Mouse (Mus musculus): ENCODE data around the gene Dennd4a. TPM values are rescaled to one million over a fixed set of nuclear protein-coding genes. Genes with fewer than 3 reads are reported as not detected.

Gene Dennd4a
- total and polyA plus RNA-seq, 2 experiments from 2014 or later = 5.2 to 18.5 TPM

GRCm38 (mm10) chr9:64789887-64790400, 21.2 kb upstream of the Dennd4a start:
- ATAC-seq (no peak), DNase-seq (no peak)
- no peak for TF ChIP-seq CTCF (IDR thresholded peaks at IDR 0.05; ENCODE audit: low read depth)
- Histone ChIP-seq H3K9me3 (ENCODE audit: low read length) (no peaks in the 10 kb centered on the region), H3K27me3 (ENCODE audit: insufficient read depth, low read length) (no peaks in the 10 kb centered on the region), H3K4me3 (ENCODE audit: low read depth, low read length) (no peak overlapping the region), H3K4me1 (ENCODE audit: insufficient read depth) (peaks cover 3% of the 10 kb centered on the region; the same call in 1 of the 2 replicates), H3K36me3 (ENCODE audit: insufficient read depth) (no peaks in the 10 kb centered on the region), H3K4me2 (ENCODE audit: low read depth) (no peak overlapping the region), H3K9ac (no peak overlapping the region), H3K27ac (ENCODE audit: low read depth, low read length) (no peak overlapping the region)
- 81% methylated on average over 10 of the region's 10 CpGs for WGBS

GRCm38 (mm10) chr9:64790673-64791660, 20.2 kb upstream of the Dennd4a start:
- Histone ChIP-seq H3K9ac (no peak overlapping the region), H3K36me3 (ENCODE audit: insufficient read depth) (no peaks in the 10 kb centered on the region), H3K4me2 (ENCODE audit: low read depth) (no peak overlapping the region), H3K27me3 (ENCODE audit: insufficient read depth, low read length) (no peaks in the 10 kb centered on the region), H3K4me1 (ENCODE audit: insufficient read depth) (peaks cover 3% of the 10 kb centered on the region; the same call in 1 of the 2 replicates), H3K27ac (ENCODE audit: low read depth, low read length) (no peak overlapping the region), H3K4me3 (ENCODE audit: low read depth, low read length) (no peak overlapping the region), H3K9me3 (ENCODE audit: low read length) (no peaks in the 10 kb centered on the region)
- WGBS = 82% methylated on average over 7 of the region's 7 CpGs
- no peak for ATAC-seq
- DNase-seq = no peak
- TF ChIP-seq CTCF (IDR thresholded peaks at IDR 0.05; ENCODE audit: low read depth) = no peak

- H3K27me3 ChIP-seq (ENCODE audit: insufficient read depth, low read length) = no peaks in the 10 kb centered on the region
- TF ChIP-seq CTCF (IDR thresholded peaks at IDR 0.05; ENCODE audit: low read depth) = no peak
- 89% methylated on average over 1 of the region's 1 CpGs for WGBS
Measured at GRCm38 (mm10) chr9:64791676-64792075, 19.5 kb upstream of the Dennd4a start.

DNA sequence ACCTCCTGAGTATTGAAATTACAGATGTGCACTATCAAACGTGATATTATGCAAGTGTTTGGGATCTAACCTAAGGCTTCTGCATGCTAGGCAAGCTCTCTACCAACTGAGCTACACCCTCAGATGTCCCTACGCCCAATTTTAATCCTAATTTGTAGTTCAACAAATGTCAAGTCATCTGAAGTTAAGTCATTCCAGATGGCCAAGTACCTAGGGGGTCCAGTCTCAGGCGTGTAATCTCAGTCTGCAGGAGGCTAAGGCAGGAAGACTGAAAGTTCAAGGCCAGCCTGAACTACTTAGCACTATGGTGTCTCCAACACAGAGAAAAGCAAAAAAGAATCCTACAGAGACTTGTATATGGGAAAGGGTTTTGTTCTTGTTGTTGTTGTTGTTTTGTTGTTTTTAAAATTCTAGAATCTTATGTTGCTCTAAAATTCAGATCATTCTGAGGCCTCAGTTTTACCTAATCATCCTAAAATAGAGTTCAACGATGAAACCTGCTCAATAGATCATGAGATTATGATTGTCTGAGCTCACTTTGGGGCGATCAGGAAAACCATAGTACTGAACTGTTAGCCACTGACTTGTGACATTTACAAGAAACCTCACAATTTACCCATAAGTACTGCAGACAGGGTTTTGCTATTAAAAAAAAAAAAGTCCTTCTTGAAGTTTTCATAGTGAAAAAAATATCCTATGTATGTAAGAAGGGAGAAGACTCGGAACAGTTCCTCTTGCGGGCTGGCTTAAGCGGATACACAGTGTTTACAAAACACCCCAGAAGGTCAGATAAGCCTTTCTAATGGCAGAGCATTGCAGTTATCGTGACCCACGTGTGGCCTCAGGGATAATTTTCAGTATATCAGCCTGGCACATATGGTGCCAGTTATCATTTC, 18.5 kb upstream of the Dennd4a start:
- peaks cover 3% of the 10 kb centered on the region; the same call in 1 of the 2 replicates for H3K4me1 ChIP-seq (ENCODE audit: insufficient read depth)
- no peak overlapping the region for H3K4me3 ChIP-seq (ENCODE audit: low read depth, low read length)
- H3K4me2 ChIP-seq (ENCODE audit: low read depth) = no peak overlapping the region
- no peak overlapping the region for H3K9ac ChIP-seq
- H3K27me3 ChIP-seq (ENCODE audit: insufficient read depth, low read length) = no peaks in the 10 kb centered on the region
- H3K27ac ChIP-seq (ENCODE audit: low read depth, low read length) = no peak overlapping the region
- DNase-seq (no peak), ATAC-seq (no peak)
- no peaks in the 10 kb centered on the region for H3K36me3 ChIP-seq (ENCODE audit: insufficient read depth)
- 83% methylated on average over 10 of the region's 10 CpGs for WGBS
- H3K9me3 ChIP-seq (ENCODE audit: low read length) = no peaks in the 10 kb centered on the region
- no peak for TF ChIP-seq CTCF (IDR thresholded peaks at IDR 0.05; ENCODE audit: low read depth)

More at GRCm38 (mm10) chr9:64791676-64792075, 19.5 kb upstream of the Dennd4a start:
- ATAC-seq = no peak
- Histone ChIP-seq H3K4me3 (ENCODE audit: low read depth, low read length) (no peak overlapping the region), H3K4me1 (ENCODE audit: insufficient read depth) (peaks cover 3% of the 10 kb centered on the region; the same call in 1 of the 2 replicates), H3K27ac (ENCODE audit: low read depth, low read length) (no peak overlapping the region), H3K9me3 (ENCODE audit: low read length) (no peaks in the 10 kb centered on the region), H3K36me3 (ENCODE audit: insufficient read depth) (no peaks in the 10 kb centered on the region), H3K4me2 (ENCODE audit: low read depth) (no peak overlapping the region), H3K9ac (no peak overlapping the region)
- DNase-seq = no peak

DNA sequence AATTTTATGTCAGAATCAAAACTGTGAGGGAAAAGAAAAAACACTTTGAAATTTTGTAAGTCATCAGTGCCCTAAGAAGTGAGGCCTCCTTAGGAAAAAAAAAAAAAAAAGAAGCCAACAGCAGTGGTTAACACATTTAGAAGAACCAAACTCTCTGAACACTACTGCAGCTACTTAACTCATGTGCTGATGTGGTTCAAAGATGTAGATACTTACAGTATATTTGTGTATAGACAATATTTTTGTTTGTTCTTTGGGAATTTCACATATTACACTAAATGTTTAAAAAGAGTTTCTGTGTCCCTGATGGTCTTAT, 17.9 kb upstream of the Dennd4a start:
- no peaks in the 10 kb centered on the region for H3K36me3 ChIP-seq (ENCODE audit: insufficient read depth)
- no peak overlapping the region for H3K4me2 ChIP-seq (ENCODE audit: low read depth)
- H3K4me1 ChIP-seq (ENCODE audit: insufficient read depth) = no peaks in the 10 kb centered on the region
- H3K4me3 ChIP-seq (ENCODE audit: low read depth, low read length) = no peak overlapping the region
- no peak for TF ChIP-seq CTCF (IDR thresholded peaks at IDR 0.05; ENCODE audit: low read depth)
- H3K27ac ChIP-seq (ENCODE audit: low read depth, low read length) = no peak overlapping the region
- H3K9ac ChIP-seq = no peak overlapping the region
- ATAC-seq = no peak
- H3K9me3 ChIP-seq (ENCODE audit: low read length) = no peaks in the 10 kb centered on the region
- H3K27me3 ChIP-seq (ENCODE audit: insufficient read depth, low read length) = no peaks in the 10 kb centered on the region
- DNase-seq = no peak

- H3K4me2 ChIP-seq (ENCODE audit: low read depth) = no peak overlapping the region
- WGBS = 62% methylated on average over 3 of the region's 3 CpGs
- no peaks in the 10 kb centered on the region for H3K4me1 ChIP-seq (ENCODE audit: insufficient read depth)
- H3K36me3 ChIP-seq (ENCODE audit: insufficient read depth) = no peaks in the 10 kb centered on the region
- no peaks in the 10 kb centered on the region for H3K27me3 ChIP-seq (ENCODE audit: insufficient read depth, low read length)
- no peaks in the 10 kb centered on the region for H3K9me3 ChIP-seq (ENCODE audit: low read length)
- H3K27ac ChIP-seq (ENCODE audit: low read depth, low read length) = no peak overlapping the region
- H3K4me3 ChIP-seq (ENCODE audit: low read depth, low read length) = no peak overlapping the region
- ATAC-seq (no peak), DNase-seq (no peak)
- no peak overlapping the region for H3K9ac ChIP-seq
- no peak for TF ChIP-seq CTCF (IDR thresholded peaks at IDR 0.05; ENCODE audit: low read depth)
Measured at GRCm38 (mm10) chr9:64793794-64794193, 17.3 kb upstream of the Dennd4a start.

Data from forebrain, postnatal 0 days (tissue).